Mouse (Mus musculus): Measurements from ENCODE around the gene Sp7. TPM values are rescaled to one million over a fixed set of nuclear protein-coding genes. Genes with fewer than 3 reads are reported as not detected.

The Sp7 gene
- total and polyA plus RNA-seq, 3 experiments: not detected

DNA sequence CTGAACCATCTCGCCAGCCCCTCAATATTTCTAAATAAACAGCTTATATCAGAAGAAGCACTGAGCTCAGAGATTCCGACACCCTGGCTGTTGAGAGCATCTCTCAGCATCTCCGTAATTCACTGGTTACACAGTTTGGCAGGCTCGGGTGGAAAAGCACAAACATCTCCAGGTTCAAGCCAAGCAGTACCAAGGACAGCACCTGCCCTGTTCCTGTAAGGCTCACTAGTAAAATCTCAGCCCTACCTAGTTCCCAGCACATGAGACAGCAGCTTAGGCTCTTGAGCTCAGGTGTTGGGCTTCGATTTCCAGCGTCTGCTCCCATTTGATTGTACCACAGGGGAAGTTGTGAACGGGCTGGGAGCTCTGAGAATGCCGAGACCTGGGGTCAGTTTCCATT lies 31.7 kb downstream of the Sp7 start:
- TF ChIP-seq MAZ (IDR thresholded peaks at IDR 0.05; ENCODE audit: low read depth, low read length): no peak
- TF ChIP-seq CTCF (IDR thresholded peaks at IDR 0.05 in 2 of 3, conservative IDR thresholded peaks at IDR 0.05 in 1 of 3; ENCODE audit: control insufficient read depth in 1 of 3, insufficient read depth in 1 of 3, low read depth in 2 of 3, low read length in 3 of 3, poor library complexity in 1 of 3, severe bottlenecking in 1 of 3): no peak
- no peak for TF ChIP-seq ZNF384 (IDR thresholded peaks at IDR 0.05; ENCODE audit: low read depth, low read length)
- TF ChIP-seq MEF2A (IDR thresholded peaks at IDR 0.05; ENCODE audit: extremely low read depth, insufficient replicate concordance, low read depth, low read length, poor library complexity, severe bottlenecking): no peak
- TF ChIP-seq MXI1 (IDR thresholded peaks at IDR 0.05; ENCODE audit: low read depth, low read length): no peak; the same call in 1 of the 2 replicates
- TF ChIP-seq USF1 (IDR thresholded peaks at IDR 0.05; ENCODE audit: low read depth, low read length): no peak
- no peak for TF ChIP-seq KAT2A (conservative IDR thresholded peaks at IDR 0.05; ENCODE audit: low read depth, low read length)
- peaks cover 11% of the 10 kb centered on the region in 2 experiments for H3K36me3 ChIP-seq (ENCODE audit: control insufficient read depth in 1 of 2, insufficient read depth in 2 of 2, low read length in 2 of 2)
- no peak overlapping the region for H3K4me3 ChIP-seq (ENCODE audit: control insufficient read depth in 1 of 2, insufficient read depth in 1 of 2, low read depth in 2 of 2, low read length in 2 of 2)
- H3K27me3 ChIP-seq (ENCODE audit: control insufficient read depth in 1 of 2, insufficient read depth in 2 of 2, low read length in 2 of 2): no peaks in the 10 kb centered on the region
- no peak overlapping the region for H3K27ac ChIP-seq (ENCODE audit: control insufficient read depth, low read depth, low read length)
- peaks cover 2 to 9% of the 10 kb centered on the region in 2 experiments; a peak in 3 of 4 replicates for H3K4me1 ChIP-seq (ENCODE audit: control insufficient read depth in 1 of 2, insufficient read depth in 2 of 2, low read length in 2 of 2)
- H3K79me2 ChIP-seq (ENCODE audit: control insufficient read depth, insufficient read depth, low read length, poor library complexity): peaks cover 19% of the 10 kb centered on the region
- H3K9me3 ChIP-seq (replicated peaks; ENCODE audit: insufficient read depth, low read length): no peaks in the 10 kb centered on the region
- no peak overlapping the region for H3K9ac ChIP-seq (ENCODE audit: control insufficient read depth, low read depth, low read length, poor library complexity, severe bottlenecking)
- DNase-seq (ENCODE audit: low read depth, low spot score): peak; percentile 65

DNA sequence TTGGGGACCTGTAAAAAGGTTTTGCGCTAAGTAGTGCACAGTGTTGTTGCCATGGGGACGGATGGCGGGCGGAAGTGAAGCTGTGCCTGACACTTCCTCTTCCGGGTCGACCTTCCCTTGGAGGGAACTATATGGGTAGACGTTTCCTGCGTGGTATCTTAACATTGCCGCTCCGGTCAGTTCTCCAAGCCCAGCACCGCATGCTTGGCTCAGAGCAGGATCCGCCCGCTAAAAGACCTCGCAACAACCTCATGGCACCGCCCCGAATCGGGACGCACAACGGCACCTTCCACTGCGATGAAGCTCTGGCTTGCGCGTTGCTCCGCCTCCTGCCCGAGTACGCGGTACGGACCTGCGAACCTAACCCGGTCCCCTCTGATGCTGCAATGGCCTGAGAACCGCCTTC lies 35.4 kb downstream of the Sp7 start, which contains the start of gene Myg1:
Gene Myg1, plus strand, starts transcription at position 100 of the 406 bp plus-strand sequence.
- Histone ChIP-seq H3K4me3 (ENCODE audit: control insufficient read depth in 1 of 2, insufficient read depth in 1 of 2, low read depth in 2 of 2, low read length in 2 of 2) (peak within 1 kb of the TSS; percentile 47 to 82), H3K27ac (ENCODE audit: control insufficient read depth, low read depth, low read length) (peak within 1 kb of the TSS; percentile 85), H3K36me3 (ENCODE audit: control insufficient read depth in 1 of 2, insufficient read depth in 2 of 2, low read length in 2 of 2) (peaks cover 0 to 17% of the 10 kb centered on the region in 2 experiments; a peak in 3 of 4 replicates), H3K4me1 (ENCODE audit: control insufficient read depth in 1 of 2, insufficient read depth in 2 of 2, low read length in 2 of 2) (peaks cover 6 to 16% of the 10 kb centered on the region in 2 experiments; a peak in 3 of 4 replicates), H3K27me3 (ENCODE audit: control insufficient read depth in 1 of 2, insufficient read depth in 2 of 2, low read length in 2 of 2) (no peaks in the 10 kb centered on the region), H3K79me2 (ENCODE audit: control insufficient read depth, insufficient read depth, low read length, poor library complexity) (peaks cover 24% of the 10 kb centered on the region), H3K9ac (ENCODE audit: control insufficient read depth, low read depth, low read length, poor library complexity, severe bottlenecking) (peak within 1 kb of the TSS; percentile 82), H3K9me3 (replicated peaks; ENCODE audit: insufficient read depth, low read length) (no peaks in the 10 kb centered on the region)
- DNase-seq (ENCODE audit: low read depth, low spot score): peak; percentile 97
- no peak for TF ChIP-seq ZNF384 (IDR thresholded peaks at IDR 0.05; ENCODE audit: low read depth, low read length)
- TF ChIP-seq SIN3A (IDR thresholded peaks at IDR 0.05; ENCODE audit: low read length): peak; percentile 98
- TF ChIP-seq POLR2A (IDR thresholded peaks at IDR 0.05; ENCODE audit: control insufficient read depth in 1 of 2, insufficient read depth in 1 of 2, low read depth in 1 of 2, low read length in 2 of 2, poor library complexity in 1 of 2): peak; percentile 87 to 92
- peak; percentile 83 for TF ChIP-seq KAT2A (conservative IDR thresholded peaks at IDR 0.05; ENCODE audit: low read depth, low read length)
- no peak for TF ChIP-seq CHD1 (IDR thresholded peaks at IDR 0.05; ENCODE audit: low read depth, low read length)
- no peak for TF ChIP-seq SMC3 (IDR thresholded peaks at IDR 0.05; ENCODE audit: low read depth, low read length)
- peak; percentile 95 for TF ChIP-seq HCFC1 (IDR thresholded peaks at IDR 0.05; ENCODE audit: low read depth, low read length)
- peak; percentile 81 for TF ChIP-seq TBP (IDR thresholded peaks at IDR 0.05; ENCODE audit: low read depth, low read length)
- TF ChIP-seq MAX (IDR thresholded peaks at IDR 0.05; ENCODE audit: low read length): peak; percentile 81
- TF ChIP-seq ZMIZ1 (IDR thresholded peaks at IDR 0.05; ENCODE audit: low read depth, low read length): no peak
- TF ChIP-seq E2F4 (IDR thresholded peaks at IDR 0.05; ENCODE audit: borderline replicate concordance, low read depth, low read length): peak; percentile 89; the same call in 1 of the 2 replicates
- no peak for TF ChIP-seq CTCF (IDR thresholded peaks at IDR 0.05 in 2 of 3, conservative IDR thresholded peaks at IDR 0.05 in 1 of 3; ENCODE audit: control insufficient read depth in 1 of 3, insufficient read depth in 1 of 3, low read depth in 2 of 3, low read length in 3 of 3, poor library complexity in 1 of 3, severe bottlenecking in 1 of 3)
- TF ChIP-seq GATA1 (IDR thresholded peaks at IDR 0.05; ENCODE audit: low read depth, low read length): 0 out of 2 replicates have a peak, but pooled peaks have one; percentile 3
- peak; percentile 96 for TF ChIP-seq POLR2AphosphoS2 (IDR thresholded peaks at IDR 0.05; ENCODE audit: low read length)
- TF ChIP-seq MYB (IDR thresholded peaks at IDR 0.05; ENCODE audit: low read depth, low read length): no peak
- peak; percentile 90 for TF ChIP-seq ELF1 (IDR thresholded peaks at IDR 0.05; ENCODE audit: low read depth, low read length)
- peak; percentile 86 for TF ChIP-seq NELFE (IDR thresholded peaks at IDR 0.05; ENCODE audit: low read depth, low read length)
- peak; percentile 83; the same call in 1 of the 2 replicates for TF ChIP-seq MYC (IDR thresholded peaks at IDR 0.05; ENCODE audit: low read depth, low read length)
- TF ChIP-seq MXI1 (IDR thresholded peaks at IDR 0.05; ENCODE audit: low read depth, low read length): peak; percentile 90; the same call in 1 of the 2 replicates
- TF ChIP-seq GABPA (IDR thresholded peaks at IDR 0.05; ENCODE audit: low read depth, low read length): no peak

All from MEL (cell line).